Mouse (Mus musculus): ENCODE results near the gene Aip.

Aip gene

GRCm38 (mm10) chr19:4152445-4153231 lies 27.0 kb upstream of the Aip start:
- in situ Hi-C loops (cut with MboI, MseI) = no loop called here

GRCm38 (mm10) chr19:4151898-4152297 lies 26.2 kb upstream of the Aip start:
- in situ Hi-C loops (cut with MboI, MseI) = no loop called here

- in situ Hi-C loops (cut with MboI, MseI) = no loop called here
Observed at GRCm38 (mm10) chr19:4151488-4151860, 25.8 kb upstream of the Aip start.

GRCm38 (mm10) chr19:4150567-4151487 lies 25.2 kb upstream of the Aip start:
- in situ Hi-C loops (cut with MboI, MseI) = no loop called here

GRCm38 (mm10) chr19:4149764-4150461 lies 24.3 kb upstream of the Aip start:
- in situ Hi-C loops (cut with MboI, MseI) = no loop called here

GRCm38 (mm10) chr19:4149283-4149682 lies 23.6 kb upstream of the Aip start:
- in situ Hi-C loops (cut with MboI, MseI) = no loop called here

- in situ Hi-C loops (cut with MboI, MseI) = no loop called here
Observed at GRCm38 (mm10) chr19:4148819-4149218, 23.2 kb upstream of the Aip start.

GRCm38 (mm10) chr19:4148491-4148806 lies 22.8 kb upstream of the Aip start, which contains the start of gene Coro1b:
Coro1b (plus strand) TSS chr19:4148619.
- in situ Hi-C loops (cut with MboI, MseI) = no loop called here

- in situ Hi-C loops (cut with MboI, MseI) = no loop called here
Observed at GRCm38 (mm10) chr19:4147782-4148490, 22.3 kb upstream of the Aip start.

GRCm38 (mm10) chr19:4147022-4147405 lies 21.4 kb upstream of the Aip start:
- in situ Hi-C loops (cut with MboI, MseI) = no loop called here

GRCm38 (mm10) chr19:4146366-4147021 lies 20.8 kb upstream of the Aip start:
- in situ Hi-C loops (cut with MboI, MseI) = no loop called here

GRCm38 (mm10) chr19:4145936-4146335 lies 20.3 kb upstream of the Aip start:
- in situ Hi-C loops (cut with MboI, MseI) = no loop called here

GRCm38 (mm10) chr19:4144550-4145498 lies 19.2 kb upstream of the Aip start:
- in situ Hi-C loops (cut with MboI, MseI) = no loop called here

GRCm38 (mm10) chr19:4143759-4144268 lies 18.2 kb upstream of the Aip start, which contains the start of gene Cabp4:
Cabp4 (minus strand) TSS chr19:4144033.
- in situ Hi-C loops (cut with MboI, MseI) = no loop called here

- in situ Hi-C loops (cut with MboI, MseI) = no loop called here
Observed at GRCm38 (mm10) chr19:4142416-4143173, 16.9 kb upstream of the Aip start.

- in situ Hi-C loops (cut with MboI, MseI) = no loop called here
Observed at GRCm38 (mm10) chr19:4140147-4140546, 14.5 kb upstream of the Aip start.

- in situ Hi-C loops (cut with MboI, MseI) = no loop called here
Observed at GRCm38 (mm10) chr19:4139446-4139845, 13.8 kb upstream of the Aip start, which contains the start of gene Gpr152. Gpr152 (plus strand) TSS chr19:4139787.

GRCm38 (mm10) chr19:4137913-4138312 lies 12.3 kb upstream of the Aip start:
- in situ Hi-C loops (cut with MboI, MseI) = no loop called here

GRCm38 (mm10) chr19:4136463-4136862 lies 10.8 kb upstream of the Aip start:
- in situ Hi-C loops (cut with MboI, MseI) = no loop called here

Data from T-helper 1 cell (primary cell).